Mouse (Mus musculus): ENCODE measurements around the gene Rbbp7. TPM values are rescaled to one million over a fixed set of nuclear protein-coding genes. Genes with fewer than 3 reads are reported as not detected.

Rbbp7 gene
- 100 to 1,000 TPM; 161 to 175 TPM for total RNA-seq (2021)
- long read RNA-seq, experiment 1, transcript Rbbp7-203 (12 exons, 1,862 nt), result minor isoform, 5 of 249 reads
- long read RNA-seq, experiment 1, transcript Rbbp7-201 (12 exons, 2,244 nt), result major isoform, 226 of 249 reads
- long read RNA-seq, experiment 1, partial matches to known transcripts, result 4 of 249 reads
- long read RNA-seq, experiment 1, other reads (novel, unspliced or antisense), result 14 of 249 reads
- long read RNA-seq, experiment 2, transcript Rbbp7-201 (12 exons, 2,244 nt), result major isoform, 117 of 127 reads
- long read RNA-seq, experiment 2, partial matches to known transcripts, result 4 of 127 reads
- long read RNA-seq, experiment 2, other reads (novel, unspliced or antisense), result 4 of 127 reads

DNA sequence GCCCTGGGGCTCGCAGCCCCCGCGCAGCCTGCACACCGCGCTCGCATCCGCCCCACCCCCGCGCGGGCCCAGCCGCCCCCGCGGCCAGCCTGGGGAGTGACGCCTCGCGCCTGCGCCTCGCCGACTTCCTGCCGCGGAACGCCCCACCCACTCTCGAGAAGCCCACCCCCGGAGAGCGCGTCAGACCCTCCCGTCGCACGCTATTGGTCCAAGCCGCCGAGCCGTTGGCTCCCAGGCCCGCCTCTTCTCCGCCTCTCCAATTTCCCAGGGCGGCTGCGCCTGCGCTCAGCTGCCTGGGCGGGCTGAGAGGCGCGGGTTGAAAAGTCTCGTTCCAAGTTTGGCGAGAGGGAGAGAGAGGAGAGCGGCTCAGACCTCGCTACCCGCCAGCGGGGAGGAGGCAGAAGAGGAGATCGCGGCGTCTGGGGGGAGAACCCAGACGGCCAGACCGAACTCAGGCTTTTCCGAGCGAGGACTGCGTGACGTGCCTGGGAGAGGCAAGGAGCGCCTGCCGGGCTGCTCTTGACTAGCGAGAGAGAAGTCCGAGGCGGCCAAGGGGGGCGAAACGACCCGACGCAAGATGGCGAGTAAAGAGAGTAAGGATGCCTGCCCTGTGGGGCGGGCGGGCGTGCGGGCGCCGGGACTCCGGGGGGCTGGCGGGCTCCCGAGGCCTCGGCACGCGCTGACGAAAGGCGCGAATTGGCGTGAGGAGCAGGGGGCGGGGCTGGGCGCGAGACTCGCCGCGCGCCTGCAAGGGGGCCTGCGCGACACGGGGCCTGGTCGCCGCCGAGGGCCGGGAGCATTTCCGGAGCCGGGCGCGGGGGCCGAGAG is at the start of gene Rbbp7:
TSS of gene Rbbp7 (plus strand) at position 288 of the 828 bp plus-strand sequence.
- peak; percentile 89 to 95 for DNase-seq

DNA sequence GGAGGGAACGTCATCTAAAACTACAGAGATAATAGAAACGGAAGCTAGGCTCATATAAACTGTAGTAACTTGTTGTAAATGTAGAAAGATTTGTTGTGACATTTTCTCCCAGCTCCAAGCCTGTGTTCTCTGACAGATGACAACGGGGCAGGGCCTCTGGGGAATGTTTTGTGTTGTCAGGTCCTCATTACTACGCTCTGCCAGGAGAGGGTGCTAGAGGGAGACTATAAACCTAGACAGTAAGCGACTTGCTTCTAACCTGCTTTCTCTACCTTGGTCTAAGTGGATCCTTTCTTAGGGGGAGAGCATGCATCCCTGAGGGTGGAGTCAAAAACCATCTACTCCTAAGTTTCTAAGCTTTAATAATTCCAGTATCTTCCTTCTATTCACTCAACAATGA is 42.4 kb upstream of the Rbbp7 start:
- peak; percentile 36 to 59 for DNase-seq

DNA sequence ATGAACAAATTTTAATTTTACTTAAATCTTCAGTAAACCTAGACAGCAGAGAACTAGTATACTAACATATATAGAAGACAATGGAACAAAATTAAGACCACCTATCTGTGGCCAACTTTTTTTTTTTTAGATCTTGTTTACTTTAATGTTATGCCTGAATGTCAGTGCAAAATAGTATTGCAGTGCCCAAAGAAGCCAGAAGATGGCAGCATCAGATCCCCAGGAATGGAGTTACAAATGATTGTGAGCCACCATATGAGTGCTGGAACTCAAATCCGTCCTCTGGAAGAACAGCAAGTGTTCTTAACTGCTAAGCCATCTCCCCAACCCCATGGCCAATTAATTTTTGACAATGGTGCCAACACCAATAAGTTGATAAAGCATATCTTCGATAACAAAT is 40.6 kb upstream of the Rbbp7 start:
- DNase-seq, result peak; percentile 25 to 72

DNA sequence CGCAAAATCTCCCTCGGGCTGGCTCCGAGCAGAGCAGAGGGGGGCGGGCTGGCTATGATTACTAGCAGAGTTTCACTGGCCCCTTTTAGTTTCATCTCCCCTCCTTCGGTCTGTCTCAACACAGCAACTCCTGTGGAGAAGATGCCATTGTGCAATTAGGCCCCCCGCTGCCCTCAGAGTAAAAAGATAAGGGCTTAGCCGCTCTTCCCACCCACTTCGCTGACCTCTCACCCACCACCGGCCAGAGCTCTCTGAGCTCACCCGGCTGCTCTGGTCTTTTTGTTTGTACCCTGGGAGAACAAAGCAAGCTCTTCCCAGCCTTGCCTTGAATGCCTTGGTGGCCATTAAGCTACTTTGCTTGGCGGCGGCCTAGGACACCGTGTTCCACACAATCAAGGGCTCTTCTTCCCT is 32.8 kb upstream of the Rbbp7 start:
- no peak for DNase-seq

DNA sequence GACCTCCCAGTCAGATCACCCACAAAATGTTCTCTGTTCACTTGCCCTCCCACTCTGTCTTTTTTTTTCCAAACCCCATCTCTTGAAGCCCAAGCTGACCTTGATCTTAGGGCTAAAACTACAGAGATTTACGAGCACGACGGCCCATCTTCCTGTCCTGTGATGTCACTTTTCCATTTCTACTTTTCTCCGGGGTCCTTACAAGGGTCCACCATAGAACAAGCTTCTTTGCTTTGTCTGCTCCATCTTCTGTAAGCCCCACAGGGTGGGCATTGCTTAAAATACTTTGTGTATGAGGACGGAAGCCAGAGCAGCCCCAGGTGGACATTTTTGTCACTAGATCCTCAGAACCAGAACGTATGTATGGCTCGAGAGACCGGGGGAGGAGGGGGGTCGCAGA is 32.4 kb upstream of the Rbbp7 start:
- no peak for DNase-seq

DNA sequence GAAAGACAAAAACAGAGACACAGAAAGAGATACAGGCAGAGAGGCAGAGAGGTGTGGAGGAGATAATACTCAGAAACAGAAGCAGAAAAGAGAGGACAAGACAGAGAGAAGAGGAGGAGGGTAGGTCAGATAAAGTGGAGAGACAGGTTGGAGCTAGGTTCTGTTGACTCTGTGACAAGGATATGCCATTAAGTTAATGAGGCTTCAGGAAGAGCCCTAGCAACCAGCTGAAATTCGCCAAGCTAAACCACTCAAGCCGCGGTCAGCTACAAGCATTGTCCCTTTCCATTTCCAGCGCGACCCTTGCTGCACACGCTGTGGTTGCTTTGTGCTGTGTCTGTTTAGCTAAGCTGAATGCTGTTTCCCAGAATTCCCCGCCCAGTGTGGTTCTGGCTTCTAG is 32.0 kb upstream of the Rbbp7 start:
- DNase-seq, result no peak

DNA sequence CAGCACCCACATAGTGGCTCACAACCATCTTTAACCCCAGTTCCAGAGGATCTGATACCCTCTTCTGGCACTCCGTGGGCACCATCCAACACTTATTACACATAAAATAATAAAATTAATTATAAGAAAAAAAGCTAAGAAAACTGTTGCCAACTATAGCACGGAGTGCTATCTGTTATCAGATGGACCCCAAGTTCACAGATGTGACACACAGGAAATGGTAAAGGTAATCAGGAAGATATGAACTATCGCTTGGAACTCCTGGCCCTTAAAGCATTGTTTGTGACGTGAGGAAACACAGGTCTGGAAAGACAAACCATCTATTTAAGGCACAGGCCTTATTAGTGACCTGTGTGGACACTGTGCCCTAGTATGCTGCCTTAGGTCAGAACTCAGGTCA is 30.2 kb upstream of the Rbbp7 start:
- DNase-seq, result no peak

DNA sequence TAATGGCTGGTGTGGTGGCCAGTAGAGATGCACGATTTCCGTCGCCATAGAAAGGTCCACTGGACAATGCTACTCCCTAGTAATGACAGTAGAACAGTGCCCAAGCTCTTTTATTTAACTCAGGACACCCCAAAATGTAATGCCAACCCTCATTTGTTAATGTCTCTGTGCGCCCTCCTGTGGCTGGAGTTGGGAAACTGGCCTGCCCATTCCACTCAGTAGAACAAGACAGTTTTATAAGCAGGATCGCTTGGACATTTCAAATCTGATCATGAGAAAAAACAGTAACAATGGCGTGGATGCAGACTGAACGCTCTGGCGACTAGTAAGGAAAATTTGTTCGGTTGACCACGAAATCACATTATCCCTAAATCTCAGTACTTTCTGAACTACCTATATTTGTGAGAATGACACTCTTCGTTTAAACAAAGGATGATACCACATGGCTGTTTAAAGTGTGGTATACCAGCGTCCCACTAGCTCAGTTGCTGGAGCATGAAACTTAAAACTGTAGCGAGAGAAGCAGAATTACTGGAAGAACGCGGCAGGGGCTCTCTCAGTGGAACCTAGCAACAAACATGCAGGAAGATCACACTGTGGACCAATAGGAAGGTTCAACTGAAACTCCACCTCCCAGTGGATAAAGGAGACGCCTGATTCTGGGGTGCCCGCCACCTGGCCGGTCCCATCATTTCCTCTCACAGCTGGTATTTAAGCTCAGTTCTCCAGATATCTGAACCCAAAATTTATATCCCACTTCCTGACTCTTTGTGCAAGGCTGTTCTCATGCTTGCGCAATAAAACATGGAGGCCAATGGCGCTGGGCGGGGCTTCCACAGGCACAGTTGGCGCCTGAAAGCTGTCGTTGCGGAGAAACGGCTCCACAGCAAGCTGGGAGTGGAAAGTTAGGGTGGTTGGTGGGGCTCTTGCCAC is 24.9 kb upstream of the Rbbp7 start:
- DNase-seq, result peak; percentile 72 to 81

DNA sequence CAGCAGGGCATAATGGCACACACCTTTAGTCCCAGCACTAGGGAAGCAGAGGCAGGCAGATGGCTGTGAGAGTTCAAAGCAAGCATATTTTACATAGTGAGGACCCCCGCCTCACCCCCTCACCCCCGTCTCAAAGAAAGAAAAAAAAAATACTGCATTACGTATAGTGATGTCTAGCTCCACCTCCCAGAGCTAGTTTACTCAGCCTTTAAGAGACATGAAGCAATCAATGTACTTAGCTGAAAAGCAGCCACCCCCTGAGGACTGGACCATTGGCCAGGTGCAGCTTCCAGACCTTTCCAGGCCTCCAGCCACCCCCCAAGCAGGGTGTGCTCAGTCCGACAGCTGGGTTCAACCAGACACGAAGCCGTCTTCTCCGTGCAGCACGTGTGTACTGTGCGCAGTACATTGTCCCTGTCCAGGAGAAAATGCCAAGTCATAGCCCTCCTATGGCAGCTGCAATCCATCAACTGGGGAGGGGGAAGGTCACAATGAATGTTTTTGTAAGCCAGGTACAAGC is 24.0 kb upstream of the Rbbp7 start:
- peak; percentile 10 to 36 for DNase-seq

DNA sequence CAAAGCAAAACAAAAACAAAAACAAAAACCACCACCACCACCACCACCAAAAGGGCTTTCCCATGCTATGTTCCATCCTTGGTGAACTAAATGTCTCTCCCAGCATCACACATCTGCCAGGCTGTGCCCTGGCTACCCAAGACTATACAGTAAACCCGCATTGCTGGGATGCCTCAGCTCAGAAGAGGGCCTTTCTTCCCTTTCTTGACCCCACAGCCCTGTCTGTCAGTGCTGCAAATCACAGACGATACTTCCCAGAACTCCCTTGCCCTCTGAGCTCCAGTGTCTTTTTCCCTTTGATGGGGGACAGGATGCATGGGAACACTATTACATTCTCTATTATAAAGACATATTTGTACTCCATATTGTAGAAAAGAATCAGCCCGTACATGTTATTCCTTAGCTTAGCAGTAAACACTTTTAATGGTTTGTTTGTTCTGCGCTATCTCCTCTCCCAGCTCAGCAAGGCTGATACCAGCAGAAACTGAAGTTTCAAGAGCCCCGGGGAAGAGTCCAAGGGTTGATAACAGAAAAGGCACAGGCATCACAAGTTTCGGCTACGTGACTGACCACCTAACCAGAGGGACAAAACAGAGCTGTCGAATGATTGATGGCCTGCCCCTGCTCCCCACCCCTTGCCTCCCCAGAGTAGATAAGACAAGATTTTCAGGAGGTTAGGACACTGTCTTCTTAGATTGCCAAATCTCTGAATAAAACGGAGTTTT is 11.3 kb upstream of the Rbbp7 start:
- DNase-seq, result peak in 1 of 2 experiments; percentile 3

DNA sequence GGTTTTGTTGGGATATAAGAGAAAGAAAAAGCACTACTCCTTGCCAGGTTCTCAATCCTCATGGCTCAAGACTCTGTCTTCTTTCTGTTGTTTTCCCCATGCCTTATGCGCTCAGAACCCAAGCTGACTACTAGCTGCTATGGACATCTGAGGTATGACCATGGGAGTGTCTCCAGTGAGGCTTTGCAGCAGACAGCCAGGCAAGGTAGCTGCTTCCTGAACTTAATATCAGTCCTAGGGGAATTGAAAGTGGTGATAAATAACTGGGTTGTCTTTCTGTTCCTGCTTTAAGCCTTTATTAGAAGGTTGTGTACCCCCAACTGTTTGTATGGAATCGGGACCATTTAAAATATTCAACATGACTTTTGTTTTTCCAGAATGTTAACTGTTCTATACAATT is 7.8 kb upstream of the Rbbp7 start:
- DNase-seq, result no peak

DNA sequence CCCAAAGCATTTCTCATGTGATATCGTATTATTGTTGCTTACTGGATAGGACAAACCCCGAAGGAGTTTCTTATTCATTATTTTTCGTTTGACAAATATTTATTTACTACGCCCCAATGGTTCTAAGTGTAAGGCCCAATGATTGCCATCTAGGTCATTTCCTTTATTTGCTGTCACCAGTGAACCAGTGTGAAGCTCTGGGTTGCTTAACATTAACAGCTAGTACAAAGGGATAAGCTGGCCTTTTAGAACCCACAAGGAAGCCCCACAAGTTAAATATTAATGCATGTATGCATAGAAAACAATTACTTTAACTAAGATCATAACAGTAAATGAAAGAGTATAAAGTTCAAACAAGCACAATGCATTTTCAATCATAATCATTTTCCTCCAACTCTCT is 5.9 kb upstream of the Rbbp7 start:
- DNase-seq, result no peak

DNA sequence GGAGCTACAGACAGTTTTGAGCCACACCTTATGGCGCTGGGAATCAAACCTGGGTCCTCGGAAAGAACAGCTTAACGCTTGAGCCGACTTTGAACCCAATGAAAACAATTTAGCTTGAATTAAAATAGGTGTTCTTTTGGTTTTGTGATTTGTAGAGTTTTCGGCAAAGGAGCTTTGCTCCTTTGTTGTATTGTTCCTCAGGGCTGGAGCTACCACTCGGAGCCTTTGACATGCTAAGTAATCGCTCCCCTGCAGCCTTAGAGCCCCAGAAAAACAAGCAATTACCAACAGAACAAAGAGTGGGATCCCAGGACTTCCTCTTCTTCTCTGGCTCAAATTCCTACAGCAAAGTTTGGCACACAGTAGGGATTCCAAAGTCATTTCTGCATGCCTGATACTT is 4.1 kb upstream of the Rbbp7 start:
- no peak for DNase-seq

DNA sequence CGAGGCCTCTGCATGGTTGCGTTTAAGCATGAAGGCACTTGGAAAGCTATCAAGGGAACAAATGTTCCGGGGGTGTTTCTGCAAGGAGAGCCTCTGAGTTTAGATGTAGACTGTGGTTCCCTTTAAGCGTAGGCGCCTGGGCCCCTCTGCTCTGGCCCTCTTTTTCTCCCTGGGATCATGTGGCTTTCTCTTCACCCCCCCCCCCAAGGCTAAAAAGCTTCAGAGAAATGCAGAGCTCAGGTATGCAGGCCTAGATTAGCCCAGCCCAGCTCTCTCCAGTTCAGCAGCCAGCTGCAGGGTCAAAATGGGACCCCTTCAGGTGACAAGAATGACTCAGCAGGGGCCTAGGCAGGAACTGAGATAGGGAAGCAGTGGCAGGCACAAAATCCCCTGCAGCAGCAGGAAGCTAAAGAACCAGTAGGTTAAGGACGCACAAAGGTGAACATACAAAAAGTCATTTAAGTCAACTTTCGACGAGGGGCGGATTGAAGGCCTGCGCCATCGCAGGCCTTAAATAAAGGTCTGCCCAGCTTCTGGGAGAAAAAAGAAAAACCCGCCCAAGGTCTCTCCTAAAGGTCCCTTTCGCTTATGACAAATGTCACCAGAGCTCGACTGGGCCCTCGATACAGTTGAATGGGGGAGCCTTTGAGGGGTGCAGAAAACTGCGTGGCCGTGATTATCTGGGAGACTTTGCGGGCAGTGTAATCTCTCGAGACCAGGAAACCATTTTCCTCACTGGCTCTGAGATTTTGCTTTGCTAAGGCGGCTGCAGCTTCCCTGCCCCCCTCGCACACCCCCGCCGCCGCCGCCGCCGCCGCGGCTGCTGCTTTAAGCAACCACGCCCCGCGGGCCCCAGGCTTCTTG is 719 bp upstream of the Rbbp7 start:
- no peak for DNase-seq

DNA sequence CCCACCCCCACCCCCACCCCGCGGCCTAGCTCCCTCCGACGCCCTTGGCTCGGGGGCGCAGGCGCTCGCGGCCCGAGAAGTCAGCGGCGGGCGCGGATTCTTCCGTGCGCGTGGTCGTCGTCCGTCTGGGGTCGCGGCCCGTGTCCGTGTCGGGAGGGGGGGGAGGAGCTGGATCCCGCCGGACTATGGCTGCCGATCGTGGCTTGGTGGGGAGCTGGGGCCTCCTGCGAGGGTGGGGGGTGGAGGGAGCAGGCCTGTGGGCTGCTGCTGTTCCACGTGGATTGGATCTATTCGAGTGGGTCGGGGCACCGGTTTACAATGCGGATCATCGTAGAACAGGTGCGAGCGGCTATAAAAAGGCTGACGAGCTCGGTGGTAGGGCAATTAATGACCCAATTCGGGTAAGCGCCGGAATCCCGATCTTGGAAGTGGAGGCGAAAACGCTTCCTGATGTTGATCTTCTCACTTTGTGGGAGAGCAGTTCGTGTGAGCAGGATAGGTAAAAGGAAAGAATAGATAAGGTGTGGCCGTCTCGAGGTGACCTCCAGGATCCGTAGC is 835 bp downstream of the Rbbp7 start:
- DNase-seq, result peak in 1 of 2 experiments; percentile 20

DNA sequence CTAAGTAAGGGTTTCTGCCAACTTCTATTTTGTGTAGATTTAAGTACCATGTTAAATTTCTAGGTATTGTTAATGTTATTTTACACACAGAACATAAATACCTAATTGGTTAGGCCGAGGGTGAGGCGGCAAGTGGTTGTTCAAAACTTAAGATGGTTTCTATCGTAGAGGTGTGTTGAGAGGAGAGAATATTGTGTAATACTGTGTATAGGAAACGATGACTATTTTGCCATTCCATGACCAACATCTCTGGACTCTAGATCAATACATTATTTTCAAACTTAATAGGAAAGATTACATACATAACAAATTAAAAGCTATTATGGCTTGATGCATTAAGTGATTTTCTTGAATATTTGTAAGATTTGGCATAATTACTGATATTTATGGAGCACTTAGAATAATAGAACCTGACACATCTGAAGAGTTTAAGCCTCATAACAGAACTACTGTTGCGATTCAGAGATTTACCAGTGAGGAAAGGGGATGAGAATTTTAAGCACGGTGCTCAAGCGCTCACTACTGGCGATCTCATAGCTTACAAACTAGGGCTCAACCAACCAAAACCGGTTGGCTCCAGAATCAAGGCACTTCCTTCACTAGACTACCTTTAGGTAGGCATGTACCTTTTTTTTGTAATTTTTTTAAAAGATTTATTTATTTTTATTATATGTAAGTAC is 1.7 kb downstream of the Rbbp7 start:
- DNase-seq, result no peak

DNA sequence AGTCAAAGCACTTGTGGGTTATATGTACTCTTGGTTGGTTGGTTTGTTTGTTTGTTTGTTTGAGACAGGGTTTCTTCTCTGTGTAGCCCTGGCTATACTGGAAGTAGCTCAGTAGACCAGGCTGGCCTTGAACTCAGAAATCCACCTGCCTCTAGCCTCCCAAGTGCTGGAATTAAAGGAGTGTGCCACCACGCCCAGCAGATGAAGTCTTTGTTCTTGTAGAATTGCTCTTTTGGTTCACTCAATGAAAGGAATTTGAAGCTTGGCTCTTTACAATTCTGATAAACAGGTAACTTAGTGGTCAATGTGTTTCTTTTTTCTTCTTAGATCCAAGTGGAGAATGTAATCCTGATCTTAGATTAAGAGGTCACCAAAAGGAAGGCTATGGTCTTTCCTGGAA is 10.5 kb downstream of the Rbbp7 start:
- no peak for DNase-seq

DNA sequence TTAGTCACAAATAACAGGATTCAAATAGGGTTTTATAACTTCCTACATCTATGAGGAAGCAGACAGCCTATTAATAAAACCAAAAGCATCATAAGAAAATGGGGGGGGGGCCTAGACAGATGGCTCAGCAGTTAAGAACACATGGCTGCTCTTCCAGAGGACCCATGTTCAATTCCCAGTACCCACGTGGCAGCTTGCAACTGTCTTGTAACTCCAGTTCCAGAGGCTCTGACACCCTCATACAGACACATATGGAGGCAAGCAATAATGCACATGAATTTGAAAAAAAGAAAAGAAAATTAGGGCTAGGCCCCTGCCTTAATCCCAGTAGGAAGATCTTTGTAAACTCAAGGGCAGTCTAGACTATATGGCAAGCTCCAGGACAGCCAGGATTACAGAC is 28.2 kb downstream of the Rbbp7 start:
- no peak for DNase-seq

DNA sequence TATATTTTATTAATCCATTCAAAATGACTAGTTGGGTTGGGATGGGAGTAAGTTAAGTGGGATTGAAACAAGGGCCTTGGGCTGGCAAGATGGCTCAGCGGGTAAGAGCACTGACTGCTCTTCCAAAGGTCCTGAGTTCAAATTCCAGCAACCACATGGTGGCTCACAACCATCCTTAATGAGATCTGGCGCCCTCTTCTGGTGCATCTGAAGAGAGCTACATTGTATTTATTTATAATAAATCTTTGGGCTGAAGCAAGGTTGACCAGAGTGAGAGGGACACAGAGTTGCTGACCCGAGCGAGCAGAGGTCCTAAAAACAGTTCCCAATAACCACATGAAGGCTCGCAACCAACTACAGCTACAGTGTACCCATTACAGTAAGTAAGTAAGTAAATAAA is 31.2 kb downstream of the Rbbp7 start:
- peak in 1 of 2 experiments; percentile 8 for DNase-seq

DNA sequence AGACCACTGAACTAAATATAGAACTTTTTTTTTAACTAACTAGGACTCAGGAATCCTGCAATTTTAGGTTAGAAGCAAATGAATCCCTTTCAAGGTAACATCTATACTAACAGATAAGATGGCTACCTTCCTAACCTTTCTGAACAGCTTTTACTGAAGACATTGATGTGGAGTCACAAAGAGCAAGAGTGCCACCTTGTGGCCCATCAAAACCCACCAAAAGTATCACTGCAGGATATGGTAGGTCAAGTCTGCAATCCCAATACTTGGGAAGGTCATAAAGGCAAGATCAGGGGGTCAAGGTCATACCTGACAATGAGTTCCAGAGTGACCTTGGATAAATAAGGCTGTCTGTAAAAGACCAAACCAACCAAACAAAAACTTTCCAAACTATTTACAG is 40.2 kb downstream of the Rbbp7 start:
- DNase-seq, result peak; percentile 7 to 58
